Mouse (Mus musculus) embryonic stem cell, embryonic (primary cell): ENCODE measurements around the gene Pax3.

Experiments
- CTCF ChIA-PET, 4 experiments: fragments of 300-600 bp in 2 of 4; fragments of 350-600 bp in 2 of 4; sonication (Branson Sonifier 250); formaldehyde crosslinking; loops; one replicate each; lab custom pipeline; 2022; ENCODE audit warnings: inconsistent platforms in 2 of 4; lab: Charles Lee
- POLR2A ChIA-PET, 4 experiments: fragments of 300-600 bp in 2 of 4; fragments of 350-600 bp in 2 of 4; sonication (Branson Sonifier 250); formaldehyde crosslinking; loops; one replicate each; lab custom pipeline; 2022; ENCODE audit warnings: antibody characterized with exemption in 4 of 4, inconsistent platforms in 1 of 4; lab: Charles Lee

Pax3 gene

GRCm38 (mm10) chr1:78202466-78203085 is 5.6 kb upstream of the Pax3 start:
- POLR2A ChIA-PET = interaction anchor here in 2 of 4 experiments (0.6 to 3.1 kb wide), 5 partner anchors 12 to 120 kb away, joined by 3 to 16 read pairs (median 5); no protein-coding TSS in a partner anchor
- CTCF ChIA-PET = interaction anchor here in 1 of 4 experiments (0.6 kb wide), 1 partner anchor 158 kb away, joined by 3 read pairs; no protein-coding TSS in a partner anchor

- CTCF ChIA-PET = interaction anchor here in 1 of 4 experiments (1.2 kb wide), 1 partner anchor 506 kb away, joined by 3 read pairs; no protein-coding TSS in a partner anchor
- POLR2A ChIA-PET = interaction anchor here in 2 of 4 experiments (0.5 to 3.4 kb wide), 6 partner anchors 9 to 1770 kb away, joined by 3 to 16 read pairs (median 4); no protein-coding TSS in a partner anchor
These were observed 4.5 kb upstream of the Pax3 start for GRCm38 (mm10) chr1:78201251-78202010.

DNA sequence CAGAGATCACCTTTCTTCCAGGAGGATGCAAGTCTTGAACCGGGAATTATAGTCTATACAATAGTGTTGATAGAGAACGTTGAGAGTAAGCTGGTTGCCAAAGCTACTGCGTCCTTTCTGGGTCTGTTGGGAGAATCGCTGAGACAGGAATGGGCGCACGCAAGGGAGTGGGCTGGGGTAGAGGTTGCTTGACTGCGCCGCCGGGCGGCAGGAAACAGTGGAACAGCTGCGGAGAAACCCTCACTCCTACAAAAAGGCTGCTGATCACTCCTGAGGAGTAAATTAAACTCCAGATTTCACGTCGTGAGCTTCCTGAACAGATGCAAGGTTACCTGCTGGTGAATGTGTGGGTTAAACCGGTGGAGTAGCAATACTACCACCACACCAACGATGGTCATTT is 3.3 kb upstream of the Pax3 start:
- CTCF ChIA-PET = interaction anchor here in 1 of 4 experiments (1.2 kb wide), 1 partner anchor 507 kb away, joined by 3 read pairs; no protein-coding TSS in a partner anchor

GRCm38 (mm10) chr1:78199221-78199620 is 2.3 kb upstream of the Pax3 start:
- CTCF ChIA-PET = interaction anchor here in 1 of 4 experiments (0.6 kb wide), 1 partner anchor 9 kb away, joined by 7 read pairs; no protein-coding TSS in a partner anchor
- POLR2A ChIA-PET = interaction anchor here in 1 of 4 experiments (3.4 kb wide), 1 partner anchor 16 kb away, joined by 13 read pairs; no protein-coding TSS in a partner anchor

More for the DNA sequence above, 3.3 kb upstream of the Pax3 start:
- POLR2A ChIA-PET = interaction anchor here in 1 of 4 experiments (0.6 to 3.4 kb wide), 4 partner anchors 10 to 846 kb away, joined by 3 to 13 read pairs (median 6); no protein-coding TSS in a partner anchor

DNA sequence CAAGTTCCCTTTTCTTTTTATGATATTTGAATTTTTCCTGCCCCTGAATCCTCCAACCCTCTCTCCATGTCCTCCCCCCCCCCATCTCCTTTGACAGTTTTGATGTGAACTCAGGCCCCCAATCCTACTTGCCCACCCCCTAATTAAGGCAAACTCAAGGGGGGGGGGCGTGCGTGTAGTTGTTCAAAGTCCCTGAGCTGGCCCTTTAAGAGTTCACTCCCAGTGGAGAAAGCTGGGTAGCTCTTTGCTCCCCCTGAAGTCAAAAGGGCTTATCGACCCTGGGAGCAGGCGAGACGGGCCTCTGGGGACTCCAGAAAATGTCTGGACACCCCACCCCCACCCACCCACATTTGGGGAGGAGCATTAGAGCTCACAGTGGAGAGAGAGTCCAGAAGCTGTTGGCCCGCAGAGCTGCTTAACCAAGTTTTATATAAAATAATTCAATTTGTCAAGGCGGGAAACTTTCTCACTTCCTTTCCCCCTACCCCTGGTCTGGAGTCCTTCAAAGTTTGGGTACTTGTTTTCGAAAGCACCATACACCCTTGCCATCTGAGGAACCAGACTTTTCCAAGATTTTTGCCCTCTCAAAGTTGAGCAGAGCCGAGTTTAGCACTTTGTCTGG is 1.5 kb upstream of the Pax3 start:
- POLR2A ChIA-PET = interaction anchor here in 2 of 4 experiments (2.3 to 3.4 kb wide), 2 partner anchors 17 to 18 kb away, joined by 7 to 13 read pairs; no protein-coding TSS in a partner anchor
- CTCF ChIA-PET = interaction anchor here in 1 of 4 experiments (0.5 kb wide), 1 partner anchor 125 kb away, joined by 3 read pairs; no protein-coding TSS in a partner anchor

- ChIA-PET CTCF (interaction anchor here in 1 of 4 experiments (1.1 kb wide), 1 partner anchor 18 kb away, joined by 5 read pairs; no protein-coding TSS in a partner anchor), POLR2A (interaction anchor here in 2 of 4 experiments (0.6 to 2.3 kb wide), 3 partner anchors 18 to 215 kb away, joined by 3 to 7 read pairs (median 4); no protein-coding TSS in a partner anchor)
These were observed 659 bp upstream of the Pax3 start for GRCm38 (mm10) chr1:78197351-78198234.

- ChIA-PET POLR2A (interaction anchor here in 2 of 4 experiments (0.5 to 2.3 kb wide), 5 partner anchors 20 to 467 kb away, joined by 3 to 7 read pairs (median 4); no protein-coding TSS in a partner anchor), CTCF (no interaction called here)
These were observed 892 bp downstream of the Pax3 start for GRCm38 (mm10) chr1:78195771-78196712.

DNA sequence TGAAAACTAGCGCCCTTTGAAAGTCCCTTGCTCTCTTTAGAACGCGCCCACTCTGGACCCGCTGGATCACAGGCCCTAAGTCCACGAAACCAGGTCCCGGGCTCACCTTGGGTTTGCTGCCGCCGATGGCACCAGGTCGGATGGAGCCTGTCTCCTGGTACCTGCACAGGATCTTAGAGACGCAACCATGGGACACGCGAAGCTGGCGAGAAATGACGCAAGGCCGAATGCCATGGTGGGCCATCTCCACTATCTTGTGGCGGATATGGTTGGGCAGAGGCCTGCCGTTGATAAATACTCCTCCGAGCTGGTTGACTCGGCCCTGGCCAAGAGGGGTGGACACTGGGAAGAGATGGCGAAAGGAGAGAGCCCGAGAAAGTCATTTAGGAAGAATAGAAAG is 1.8 kb downstream of the Pax3 start:
- ChIA-PET CTCF (interaction anchor here in 1 of 4 experiments (0.6 kb wide), 1 partner anchor 15 kb away, joined by 4 read pairs; no protein-coding TSS in a partner anchor), POLR2A (interaction anchor here in 1 of 4 experiments (1.3 kb wide), 2 partner anchors 22 to 24 kb away, joined by 3 to 6 read pairs; no protein-coding TSS in a partner anchor)

GRCm38 (mm10) chr1:78194381-78195047 is 2.4 kb downstream of the Pax3 start:
- ChIA-PET CTCF (interaction anchor here in 1 of 4 experiments (0.6 kb wide), 1 partner anchor 16 kb away, joined by 4 read pairs; no protein-coding TSS in a partner anchor), POLR2A (interaction anchor here in 1 of 4 experiments (1.3 kb wide), 1 partner anchor 22 kb away, joined by 6 read pairs; no protein-coding TSS in a partner anchor)

- CTCF ChIA-PET = interaction anchor here in 1 of 4 experiments (0.7 kb wide), 1 partner anchor 12 kb away, joined by 4 read pairs; no protein-coding TSS in a partner anchor
- POLR2A ChIA-PET = interaction anchor here in 1 of 4 experiments (0.6 kb wide), 2 partner anchors 34 to 356 kb away, joined by 3 read pairs; no protein-coding TSS in a partner anchor
These were observed 3.4 kb downstream of the Pax3 start for GRCm38 (mm10) chr1:78193465-78193991.

DNA sequence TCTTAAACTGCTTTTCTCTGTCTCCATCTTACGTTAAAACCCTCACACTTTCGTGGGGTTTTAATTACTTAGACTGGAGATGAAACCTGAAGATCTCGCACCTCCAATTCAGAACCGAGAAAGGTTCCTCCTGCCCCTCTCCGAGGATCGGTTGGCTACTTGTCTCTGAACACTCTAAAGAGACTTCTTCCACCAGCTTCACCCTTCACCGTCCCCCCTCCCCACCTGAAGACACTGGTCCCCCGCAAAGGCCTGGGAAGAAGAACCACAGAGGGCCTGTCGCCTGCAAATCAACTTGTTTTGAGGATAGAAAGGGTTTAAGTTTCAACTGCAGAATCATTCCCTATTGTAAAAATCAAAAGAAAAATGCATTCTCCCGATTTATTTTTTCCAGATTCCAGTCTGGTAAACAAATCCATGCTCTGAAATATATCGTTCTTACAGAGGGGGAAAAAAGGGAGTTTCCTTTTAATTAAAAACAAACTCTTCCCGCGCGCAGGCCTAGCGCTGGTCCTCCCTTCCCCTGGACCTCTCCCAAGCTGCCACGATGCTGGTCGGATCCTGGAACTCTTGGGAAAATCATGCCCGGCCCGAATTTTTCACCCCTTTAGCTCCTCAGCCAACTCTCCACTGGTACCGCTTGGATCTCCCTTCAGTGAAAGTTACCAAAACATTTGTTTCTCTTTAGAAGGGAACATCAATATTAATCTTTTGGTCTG is 4.0 kb downstream of the Pax3 start:
- POLR2A ChIA-PET = interaction anchor here in 1 of 4 experiments (0.6 kb wide), 1 partner anchor 357 kb away, joined by 3 read pairs; no protein-coding TSS in a partner anchor
- CTCF ChIA-PET = interaction anchor here in 1 of 4 experiments (0.7 kb wide), 1 partner anchor 12 kb away, joined by 4 read pairs; no protein-coding TSS in a partner anchor

GRCm38 (mm10) chr1:78192217-78192735 is 4.7 kb downstream of the Pax3 start:
- ChIA-PET CTCF (no interaction called here), POLR2A (interaction anchor here in 2 of 4 experiments (0.7 to 3.3 kb wide), 2 partner anchors 10 to 119 kb away, joined by 3 to 16 read pairs; no protein-coding TSS in a partner anchor)

- CTCF ChIA-PET = interaction anchor here in 1 of 4 experiments (0.6 kb wide), 1 partner anchor 461 kb away, joined by 3 read pairs; no protein-coding TSS in a partner anchor
- POLR2A ChIA-PET = interaction anchor here in 2 of 4 experiments (0.7 to 3.3 kb wide), 2 partner anchors 10 to 120 kb away, joined by 3 to 16 read pairs; no protein-coding TSS in a partner anchor
These were observed 5.2 kb downstream of the Pax3 start for GRCm38 (mm10) chr1:78191761-78192160.

DNA sequence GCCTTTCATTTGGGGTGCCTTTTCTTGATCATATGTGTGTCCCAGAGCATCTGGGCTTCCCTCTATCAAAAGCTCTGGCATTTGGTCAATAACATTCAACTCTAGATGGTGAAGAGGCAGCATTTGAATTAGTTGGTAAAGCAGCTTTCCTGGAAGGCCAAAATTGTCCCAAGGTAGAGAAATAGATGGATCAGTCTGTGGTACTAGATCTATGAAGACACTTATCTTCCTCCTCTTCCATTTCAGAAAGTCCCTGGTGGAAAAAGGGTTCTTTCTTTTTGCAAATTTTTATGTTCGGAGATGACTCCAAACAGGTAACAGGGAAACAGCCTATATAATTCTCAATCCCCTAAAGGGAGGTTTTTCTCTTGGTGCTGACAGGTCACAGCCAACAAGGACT is 5.6 kb downstream of the Pax3 start:
- CTCF ChIA-PET = interaction anchor here in 3 of 4 experiments (0.6 to 2.1 kb wide), 4 partner anchors 10 to 597 kb away, joined by 3 to 15 read pairs (median 5); no protein-coding TSS in a partner anchor
- POLR2A ChIA-PET = interaction anchor here in 1 of 4 experiments (1.1 to 3.3 kb wide), 2 partner anchors 11 to 16 kb away, joined by 3 to 16 read pairs; no protein-coding TSS in a partner anchor
